Mouse (Mus musculus): ENCODE data around the gene Paf1.

The Paf1 gene

GRCm38 (mm10) chr7:28392429-28393271 is at the start of gene Paf1, which contains the start of gene Med29:
Paf1 (plus strand) TSS chr7:28392951.
Med29 (minus strand) TSS chr7:28392708.
- DNase-seq (ENCODE audit: low spot score in 2 of 2), result peak; percentile 96 to 97

GRCm38 (mm10) chr7:28344637-28345036 is 48.1 kb upstream of the Paf1 start:
- peak; percentile 62 to 76 for DNase-seq (ENCODE audit: low spot score in 2 of 2)

GRCm38 (mm10) chr7:28347746-28348145 is 45.0 kb upstream of the Paf1 start:
- no peak for DNase-seq (ENCODE audit: low spot score in 2 of 2)

- no peak for DNase-seq (ENCODE audit: low spot score in 2 of 2)
Measured at GRCm38 (mm10) chr7:28348601-28349000, 44.1 kb upstream of the Paf1 start.

GRCm38 (mm10) chr7:28350155-28350883 is 42.4 kb upstream of the Paf1 start, which contains the start of gene Rps16:
Rps16 (plus strand) TSS chr7:28350652.
- peak; percentile 97 to 98 for DNase-seq (ENCODE audit: low spot score in 2 of 2)

GRCm38 (mm10) chr7:28351676-28352191 is 41.0 kb upstream of the Paf1 start:
- DNase-seq (ENCODE audit: low spot score in 2 of 2), result no peak

GRCm38 (mm10) chr7:28353267-28353666 is 39.5 kb upstream of the Paf1 start:
- no peak for DNase-seq (ENCODE audit: low spot score in 2 of 2)

- no peak for DNase-seq (ENCODE audit: low spot score in 2 of 2)
Measured at GRCm38 (mm10) chr7:28354113-28354581, 38.6 kb upstream of the Paf1 start.

- DNase-seq (ENCODE audit: low spot score in 2 of 2), result no peak
Measured at GRCm38 (mm10) chr7:28354596-28354995, 38.2 kb upstream of the Paf1 start.

GRCm38 (mm10) chr7:28355221-28355620 is 37.5 kb upstream of the Paf1 start:
- DNase-seq (ENCODE audit: low spot score in 2 of 2), result no peak

- DNase-seq (ENCODE audit: low spot score in 2 of 2), result no peak
Measured at GRCm38 (mm10) chr7:28356981-28357380, 35.8 kb upstream of the Paf1 start.

- DNase-seq (ENCODE audit: low spot score in 2 of 2), result no peak
Measured at GRCm38 (mm10) chr7:28357984-28358383, 34.8 kb upstream of the Paf1 start.

GRCm38 (mm10) chr7:28358431-28358830 is 34.3 kb upstream of the Paf1 start:
- DNase-seq (ENCODE audit: low spot score in 2 of 2), result no peak

- no peak for DNase-seq (ENCODE audit: low spot score in 2 of 2)
Measured at GRCm38 (mm10) chr7:28359854-28360253, 32.9 kb upstream of the Paf1 start.

- DNase-seq (ENCODE audit: low spot score in 2 of 2), result no peak
Measured at GRCm38 (mm10) chr7:28360291-28360690, 32.5 kb upstream of the Paf1 start.

- DNase-seq (ENCODE audit: low spot score in 2 of 2), result no peak
Measured at GRCm38 (mm10) chr7:28361647-28362341, 31.0 kb upstream of the Paf1 start.

GRCm38 (mm10) chr7:28362441-28363060 is 30.2 kb upstream of the Paf1 start:
- no peak for DNase-seq (ENCODE audit: low spot score in 2 of 2)

- no peak for DNase-seq (ENCODE audit: low spot score in 2 of 2)
Measured at GRCm38 (mm10) chr7:28367663-28368275, 25.0 kb upstream of the Paf1 start.

- DNase-seq (ENCODE audit: low spot score in 2 of 2), result no peak
Measured at GRCm38 (mm10) chr7:28368276-28368920, 24.4 kb upstream of the Paf1 start.

- no peak for DNase-seq (ENCODE audit: low spot score in 2 of 2)
Measured at GRCm38 (mm10) chr7:28370051-28370450, 22.7 kb upstream of the Paf1 start.
